Mouse (Mus musculus): ENCODE measurements around the gene Gpr171.
"Not testable (repeated sequence)": the region's sequence is repeated elsewhere in the genome, so short reads cannot be mapped to it uniquely, and the experiment has no call there.

Gpr171 gene

DNA sequence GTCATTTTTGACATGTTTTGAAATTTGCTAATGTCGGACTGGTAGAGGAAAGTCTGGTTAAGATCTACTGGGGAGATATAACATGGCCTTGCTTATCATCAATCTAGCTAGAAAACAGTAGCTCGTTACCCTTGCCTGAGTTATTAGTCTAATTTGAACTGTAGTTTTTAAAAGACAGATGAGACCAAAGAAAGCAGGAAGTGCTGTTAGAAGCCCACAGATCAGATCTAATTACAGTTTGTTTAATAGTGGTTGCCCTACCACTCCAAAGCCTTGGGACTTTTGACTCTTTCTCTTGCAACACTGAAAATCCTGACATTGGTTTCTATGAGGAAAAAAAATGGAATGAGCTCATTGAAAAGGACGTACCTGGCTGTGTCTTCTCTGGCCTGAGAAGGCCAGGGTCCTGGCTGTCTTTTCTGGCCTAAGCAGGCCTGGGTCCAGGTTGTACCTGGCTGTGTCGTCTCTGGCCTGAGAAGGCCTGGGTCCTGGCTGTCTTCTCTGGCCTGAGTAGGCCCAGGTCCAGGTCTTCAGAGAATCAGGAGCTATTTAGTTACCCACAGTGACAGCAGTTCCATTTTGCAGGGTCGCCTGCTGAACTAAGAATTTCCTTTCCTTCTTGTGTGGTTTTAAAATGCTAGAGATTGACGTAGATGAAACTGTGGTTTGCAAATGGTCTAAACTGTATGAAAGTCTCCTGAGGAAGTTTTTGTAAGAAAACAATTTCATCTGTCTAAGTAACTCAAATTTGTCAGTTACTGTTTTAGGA, at the start of gene Gpr171:
Gene Gpr171 (minus strand): TSS at position 604 of the 769 bp plus-strand sequence.
- DNase-seq (ENCODE audit: low read depth), result no peak

DNA sequence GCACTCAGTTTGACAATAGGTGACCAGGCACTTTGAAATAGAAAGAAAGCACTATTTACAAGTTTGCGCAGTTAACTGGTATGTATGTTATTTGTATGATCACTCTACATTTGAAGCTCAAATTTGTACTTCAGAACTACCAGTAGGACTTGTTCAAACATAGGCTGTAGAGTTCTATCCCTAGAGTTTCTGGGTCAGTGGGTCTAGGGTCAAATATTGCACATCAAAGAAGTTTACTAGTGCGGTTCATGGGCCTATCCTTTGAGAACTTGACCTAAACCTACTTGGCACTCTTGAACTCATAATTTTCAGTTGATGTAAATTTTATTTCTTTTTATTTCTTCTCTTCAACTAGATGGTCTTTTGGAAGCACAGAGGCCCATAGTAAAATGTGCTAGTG, 49.0 kb upstream of the Gpr171 start:
- no peak for DNase-seq (ENCODE audit: low read depth)

DNA sequence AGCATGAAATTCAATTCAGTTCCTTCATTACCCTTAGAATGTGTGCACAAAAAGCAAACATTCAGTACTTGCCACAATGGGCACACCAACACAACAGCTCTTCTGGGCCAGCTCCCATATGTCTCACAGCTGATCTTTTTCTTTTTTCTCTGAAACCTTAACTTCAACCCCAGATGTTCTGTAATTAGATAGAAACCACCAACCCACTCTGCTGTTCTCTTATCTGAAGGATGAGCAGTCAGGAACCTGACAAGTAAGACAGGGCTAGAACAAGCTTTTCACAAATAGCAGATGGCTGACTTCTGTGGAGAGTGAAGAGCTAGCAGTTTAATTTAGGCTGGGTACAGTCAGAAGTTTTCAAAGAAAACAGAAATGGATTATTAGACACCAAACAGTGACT, 48.0 kb upstream of the Gpr171 start:
- DNase-seq (ENCODE audit: low read depth), result no peak

- DNase-seq (ENCODE audit: low read depth), result no peak
Observed at GRCm38 (mm10) chr3:59145194-59145593, 43.6 kb upstream of the Gpr171 start.

DNA sequence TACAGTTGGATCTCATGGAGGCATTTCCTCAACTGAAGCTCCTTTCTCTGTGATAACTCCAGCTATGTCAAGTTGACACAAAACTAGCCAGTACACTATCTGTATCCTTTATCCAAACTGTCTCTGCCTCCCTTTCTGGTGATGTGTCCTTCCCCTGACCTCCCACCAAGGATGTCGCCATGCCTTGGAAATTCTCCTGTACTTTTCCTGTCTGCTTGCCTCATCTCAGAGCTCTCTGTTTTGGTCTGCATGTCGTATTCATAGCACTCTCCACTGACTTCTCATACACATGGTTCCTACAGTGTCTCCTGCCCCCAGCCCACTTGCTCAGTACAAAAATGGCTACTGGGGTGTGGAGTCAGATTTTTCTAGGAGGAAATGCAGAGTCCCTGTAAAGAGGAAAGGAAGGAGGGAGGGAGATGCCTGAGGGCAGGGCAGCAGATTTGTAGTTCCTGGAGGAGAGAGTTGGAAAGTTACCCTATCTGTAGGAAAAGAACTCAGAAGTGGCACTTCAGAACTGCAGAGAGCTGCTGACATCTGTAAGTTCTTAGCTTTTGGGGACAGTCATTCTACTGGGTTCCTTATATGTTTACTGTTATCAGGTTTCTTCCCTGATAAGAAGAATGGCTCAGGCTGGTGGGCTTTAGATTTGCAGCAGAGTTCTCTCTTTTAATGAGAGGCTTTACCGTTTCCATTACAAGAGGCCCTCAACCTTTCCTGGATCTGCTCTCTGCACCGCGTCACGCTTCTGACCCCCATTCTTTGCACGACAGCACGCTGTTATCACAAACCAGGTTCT, 40.1 kb upstream of the Gpr171 start:
- DNase-seq (ENCODE audit: low read depth), result no peak

GRCm38 (mm10) chr3:59140941-59141340, 39.3 kb upstream of the Gpr171 start:
- DNase-seq (ENCODE audit: low read depth), result not testable (repeated sequence)

- DNase-seq (ENCODE audit: low read depth), result no peak
Observed at GRCm38 (mm10) chr3:59140115-59140514, 38.5 kb upstream of the Gpr171 start.

DNA sequence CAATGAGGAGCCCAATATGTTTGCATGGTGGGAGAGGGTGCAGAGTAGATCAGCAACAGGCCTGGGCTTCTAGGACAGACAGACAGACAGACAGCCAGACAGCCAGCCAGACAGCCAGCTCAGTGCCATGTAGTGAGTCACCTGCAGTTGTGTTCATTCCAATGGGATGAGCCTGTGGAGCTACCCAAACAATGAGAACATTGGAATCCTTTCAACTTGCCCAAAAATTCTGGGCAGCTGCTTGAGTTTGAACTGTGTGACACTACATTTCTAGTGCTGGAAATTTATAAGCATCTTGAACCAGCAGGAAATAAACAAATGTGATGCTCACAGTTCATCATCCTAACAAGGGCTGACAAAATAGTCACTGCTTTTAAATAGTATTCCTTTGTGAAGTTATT, 38.0 kb upstream of the Gpr171 start:
- no peak for DNase-seq (ENCODE audit: low read depth)

GRCm38 (mm10) chr3:59138946-59139468, 37.4 kb upstream of the Gpr171 start:
- DNase-seq (ENCODE audit: low read depth), result no peak

DNA sequence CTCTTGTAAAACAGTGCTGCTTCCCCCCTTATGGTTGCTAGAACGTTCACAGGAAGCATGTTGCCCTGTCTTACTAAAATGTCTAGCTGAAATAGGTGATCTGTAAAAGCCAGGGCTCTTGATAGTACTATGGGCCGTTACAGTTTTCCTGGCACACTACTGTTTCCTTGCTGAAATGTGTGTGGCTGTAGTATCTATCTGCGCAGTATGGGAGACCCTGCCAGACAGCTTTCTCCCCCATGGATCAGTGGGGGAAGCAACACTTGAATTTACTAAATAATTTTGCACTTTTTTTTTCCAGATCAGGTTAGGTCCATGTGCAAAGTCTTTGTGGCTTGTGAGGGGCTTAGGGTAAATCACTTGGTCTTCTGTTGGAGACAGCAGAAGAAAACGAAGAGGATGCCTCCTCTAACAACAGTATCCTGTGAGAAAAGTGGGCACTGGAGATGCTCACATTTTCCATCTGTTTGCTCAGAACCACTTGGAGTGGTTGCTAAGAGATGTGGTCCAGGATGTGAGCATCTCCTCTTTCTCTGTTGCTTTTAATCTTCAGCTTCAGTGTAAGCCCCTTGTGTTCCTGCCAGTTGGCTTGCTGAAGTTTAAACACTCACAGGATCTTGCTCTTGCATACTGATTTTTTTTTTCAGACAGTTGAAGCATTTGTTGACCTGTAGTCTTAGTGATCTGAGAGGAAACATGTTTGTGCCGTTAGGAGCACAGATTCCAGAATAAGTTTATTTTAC, 34.5 kb upstream of the Gpr171 start:
- DNase-seq (ENCODE audit: low read depth), result no peak

DNA sequence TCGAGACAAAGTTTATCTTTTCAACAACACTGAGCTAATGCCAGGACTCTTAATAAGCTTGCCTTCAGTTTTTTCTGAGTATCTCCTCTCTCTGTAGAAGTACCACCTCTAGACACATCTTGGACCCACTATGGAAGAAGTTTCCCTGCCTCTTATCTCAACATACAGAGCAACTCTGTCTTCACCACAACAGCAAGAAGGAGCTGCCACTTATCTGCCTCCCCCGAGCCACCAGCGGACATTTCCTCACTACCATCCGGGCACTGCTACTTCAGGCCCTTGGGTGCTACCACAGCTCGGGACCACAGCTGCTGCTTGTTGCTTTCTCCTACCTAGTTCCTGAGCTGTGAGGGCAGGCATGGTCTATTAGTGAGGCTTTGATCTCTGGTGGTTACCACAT, 31.6 kb upstream of the Gpr171 start:
- no peak for DNase-seq (ENCODE audit: low read depth)

DNA sequence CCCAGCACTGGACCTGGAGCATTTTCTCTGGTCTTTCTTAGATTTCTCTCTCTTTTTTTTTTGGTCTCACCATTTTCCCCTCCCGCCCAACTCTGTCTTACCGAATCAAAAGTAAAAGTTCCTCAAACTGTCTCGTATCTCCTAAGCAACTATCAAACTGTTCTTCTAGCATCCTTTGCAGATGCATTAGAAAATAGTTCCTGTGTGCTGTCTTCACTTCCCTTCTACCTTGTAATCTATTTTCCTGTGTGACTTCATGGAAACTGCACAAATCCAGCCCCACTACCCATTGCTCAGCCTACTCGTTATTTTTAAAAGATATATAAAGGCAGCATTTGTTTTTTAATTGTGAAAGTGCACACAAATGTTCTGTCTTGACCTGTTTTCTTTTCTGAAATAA, 30.3 kb upstream of the Gpr171 start:
- DNase-seq (ENCODE audit: low read depth), result no peak

DNA sequence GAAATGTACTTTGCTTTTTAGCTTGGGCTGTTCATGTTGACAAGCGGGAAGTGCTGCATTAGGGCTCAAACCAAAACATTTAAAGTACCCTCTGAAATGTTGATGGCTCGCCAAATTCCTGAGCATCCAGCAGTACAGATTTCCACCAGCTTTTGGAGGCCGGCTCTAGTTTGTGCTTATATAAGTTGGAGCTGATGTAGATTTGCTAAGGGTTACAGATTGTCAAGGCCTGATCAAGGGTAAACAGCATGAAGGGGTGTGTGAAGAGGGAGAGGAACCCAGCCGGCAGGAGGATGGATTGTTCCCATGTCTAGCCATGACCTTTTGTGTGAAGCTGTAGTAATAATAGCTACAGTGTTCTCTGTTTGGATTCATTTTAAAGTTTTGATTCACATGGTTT, 29.5 kb upstream of the Gpr171 start:
- no peak for DNase-seq (ENCODE audit: low read depth)

DNA sequence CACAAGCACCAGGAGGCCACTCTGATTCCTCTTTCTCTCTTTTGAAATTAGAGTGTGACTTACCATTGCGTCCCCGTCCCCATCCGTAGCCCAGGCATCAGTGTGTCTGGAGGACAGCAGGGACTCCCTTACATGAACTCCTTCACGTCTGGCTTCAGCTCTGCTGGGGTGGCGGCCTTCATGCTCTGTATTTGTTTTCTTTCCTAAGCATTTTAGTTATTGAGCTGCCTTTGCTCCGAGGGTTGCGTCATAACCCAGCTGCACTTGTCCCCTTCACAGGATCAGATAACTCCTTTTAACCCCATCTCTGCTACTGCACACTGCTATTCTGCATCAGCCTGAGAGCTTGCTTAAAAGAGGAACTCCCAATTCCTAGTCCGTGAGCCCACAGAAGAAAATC, 28.8 kb upstream of the Gpr171 start:
- no peak for DNase-seq (ENCODE audit: low read depth)

DNA sequence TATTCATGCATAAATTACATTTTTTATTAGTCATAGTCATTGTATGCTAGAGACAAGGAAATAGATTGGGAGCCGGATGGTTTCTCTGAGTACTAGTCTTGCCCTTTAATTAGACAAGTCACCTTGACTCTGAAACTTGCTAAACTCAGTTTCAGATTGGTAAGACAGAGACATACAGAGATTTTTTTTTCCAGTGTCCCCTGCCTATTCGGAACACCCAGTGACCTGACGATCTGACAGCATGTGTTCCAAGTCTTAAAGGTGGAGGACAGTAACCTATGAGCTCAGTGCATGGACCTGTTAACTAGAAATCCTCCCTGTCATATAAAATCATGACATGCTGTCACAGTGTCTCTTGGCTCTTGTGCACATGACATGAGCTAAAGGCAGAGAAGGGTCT, 27.9 kb upstream of the Gpr171 start:
- no peak for DNase-seq (ENCODE audit: low read depth)

- DNase-seq (ENCODE audit: low read depth), result no peak
Observed at GRCm38 (mm10) chr3:59128681-59129080, 27.1 kb upstream of the Gpr171 start.

- no peak for DNase-seq (ENCODE audit: low read depth)
Observed at GRCm38 (mm10) chr3:59125783-59126555, 24.3 kb upstream of the Gpr171 start.

GRCm38 (mm10) chr3:59125022-59125421, 23.4 kb upstream of the Gpr171 start:
- DNase-seq (ENCODE audit: low read depth), result no peak

- DNase-seq (ENCODE audit: low read depth), result no peak
Observed at GRCm38 (mm10) chr3:59121780-59122449, 20.3 kb upstream of the Gpr171 start.

GRCm38 (mm10) chr3:59121067-59121730, 19.6 kb upstream of the Gpr171 start:
- DNase-seq (ENCODE audit: low read depth), result no peak
